Mouse (Mus musculus): ENCODE results near the gene Nfia. TPM values are rescaled to one million over a fixed set of nuclear protein-coding genes. Genes with fewer than 3 reads are reported as not detected.

Gene Nfia
- polyA plus RNA-seq, 1 experiment from 2014 or later = 88.3 TPM

GRCm38 (mm10) chr4:98056396-98057020, 284.0 kb downstream of the Nfia start:
- WGBS = 93% methylated on average over 7 of the region's 7 CpGs
- H3K9me3 ChIP-seq (ENCODE audit: control insufficient read depth, low read length) = no peaks in the 10 kb centered on the region
- H3K4me2 ChIP-seq (ENCODE audit: low read length) = no peak overlapping the region
- H3K4me1 ChIP-seq (replicated peaks; ENCODE audit: control insufficient read depth, insufficient read depth, low read length) = no peaks in the 10 kb centered on the region; the same call in none of the 2 replicates
- no peaks in the 10 kb centered on the region for H3K36me3 ChIP-seq (ENCODE audit: control insufficient read depth, insufficient read depth)
- no peak overlapping the region for H3K27ac ChIP-seq (ENCODE audit: low read length)
- H3K27me3 ChIP-seq (replicated peaks; ENCODE audit: control insufficient read depth, insufficient read depth, low read length) = no peaks in the 10 kb centered on the region
- no peak overlapping the region for H3K9ac ChIP-seq (replicated peaks; ENCODE audit: low read depth, low read length)
- no peak overlapping the region for H3K4me3 ChIP-seq (replicated peaks; ENCODE audit: low read length)
- no peak for ATAC-seq

- Histone ChIP-seq H3K9me3 (ENCODE audit: control insufficient read depth, low read length) (no peaks in the 10 kb centered on the region), H3K4me2 (ENCODE audit: low read length) (no peak overlapping the region), H3K36me3 (ENCODE audit: control insufficient read depth, insufficient read depth) (no peaks in the 10 kb centered on the region), H3K27me3 (replicated peaks; ENCODE audit: control insufficient read depth, insufficient read depth, low read length) (no peaks in the 10 kb centered on the region), H3K9ac (replicated peaks; ENCODE audit: low read depth, low read length) (no peak overlapping the region), H3K27ac (ENCODE audit: low read length) (no peak overlapping the region), H3K4me1 (replicated peaks; ENCODE audit: control insufficient read depth, insufficient read depth, low read length) (no peaks in the 10 kb centered on the region; the same call in none of the 2 replicates), H3K4me3 (replicated peaks; ENCODE audit: low read length) (no peak overlapping the region)
- no peak for ATAC-seq
- 68% methylated on average over 12 of the region's 12 CpGs for WGBS
Observed at GRCm38 (mm10) chr4:98057246-98057645, 284.7 kb downstream of the Nfia start.

GRCm38 (mm10) chr4:98057721-98058120, 285.2 kb downstream of the Nfia start:
- H3K4me1 ChIP-seq (replicated peaks; ENCODE audit: control insufficient read depth, insufficient read depth, low read length) = no peaks in the 10 kb centered on the region; the same call in none of the 2 replicates
- H3K9ac ChIP-seq (replicated peaks; ENCODE audit: low read depth, low read length) = no peak overlapping the region
- no peaks in the 10 kb centered on the region for H3K9me3 ChIP-seq (ENCODE audit: control insufficient read depth, low read length)
- no peaks in the 10 kb centered on the region for H3K36me3 ChIP-seq (ENCODE audit: control insufficient read depth, insufficient read depth)
- no peak for ATAC-seq
- H3K4me3 ChIP-seq (replicated peaks; ENCODE audit: low read length) = no peak overlapping the region
- 80% methylated on average over 4 of the region's 4 CpGs for WGBS
- H3K27me3 ChIP-seq (replicated peaks; ENCODE audit: control insufficient read depth, insufficient read depth, low read length) = no peaks in the 10 kb centered on the region
- no peak overlapping the region for H3K27ac ChIP-seq (ENCODE audit: low read length)
- no peak overlapping the region for H3K4me2 ChIP-seq (ENCODE audit: low read length)

GRCm38 (mm10) chr4:98058182-98058581, 285.6 kb downstream of the Nfia start:
- no peaks in the 10 kb centered on the region for H3K36me3 ChIP-seq (ENCODE audit: control insufficient read depth, insufficient read depth)
- no peak for ATAC-seq
- no peaks in the 10 kb centered on the region; the same call in none of the 2 replicates for H3K4me1 ChIP-seq (replicated peaks; ENCODE audit: control insufficient read depth, insufficient read depth, low read length)
- H3K9ac ChIP-seq (replicated peaks; ENCODE audit: low read depth, low read length) = no peak overlapping the region
- H3K27ac ChIP-seq (ENCODE audit: low read length) = no peak overlapping the region
- no peak overlapping the region for H3K4me2 ChIP-seq (ENCODE audit: low read length)
- no peaks in the 10 kb centered on the region for H3K27me3 ChIP-seq (replicated peaks; ENCODE audit: control insufficient read depth, insufficient read depth, low read length)
- H3K4me3 ChIP-seq (replicated peaks; ENCODE audit: low read length) = no peak overlapping the region
- H3K9me3 ChIP-seq (ENCODE audit: control insufficient read depth, low read length) = no peaks in the 10 kb centered on the region

GRCm38 (mm10) chr4:98060601-98061000, 288.1 kb downstream of the Nfia start:
- H3K4me2 ChIP-seq (ENCODE audit: low read length) = no peak overlapping the region
- H3K36me3 ChIP-seq (ENCODE audit: control insufficient read depth, insufficient read depth) = no peaks in the 10 kb centered on the region
- no peaks in the 10 kb centered on the region for H3K4me1 ChIP-seq (replicated peaks; ENCODE audit: control insufficient read depth, insufficient read depth, low read length)
- H3K27me3 ChIP-seq (replicated peaks; ENCODE audit: control insufficient read depth, insufficient read depth, low read length) = no peaks in the 10 kb centered on the region
- WGBS = 48% methylated on average over 1 of the region's 1 CpGs
- no peak overlapping the region for H3K4me3 ChIP-seq (replicated peaks; ENCODE audit: low read length)
- H3K9ac ChIP-seq (replicated peaks; ENCODE audit: low read depth, low read length) = no peak overlapping the region
- ATAC-seq = no peak
- H3K27ac ChIP-seq (ENCODE audit: low read length) = no peak overlapping the region
- no peaks in the 10 kb centered on the region for H3K9me3 ChIP-seq (ENCODE audit: control insufficient read depth, low read length)

GRCm38 (mm10) chr4:98061086-98061485, 288.6 kb downstream of the Nfia start:
- 0 out of 2 replicates have a peak, but pooled peaks cover 3% of the 10 kb centered on the region for H3K36me3 ChIP-seq (ENCODE audit: control insufficient read depth, insufficient read depth)
- WGBS = 97% methylated on average over 1 of the region's 1 CpGs
- H3K4me2 ChIP-seq (ENCODE audit: low read length) = no peak overlapping the region
- H3K4me3 ChIP-seq (replicated peaks; ENCODE audit: low read length) = no peak overlapping the region
- no peak overlapping the region for H3K27ac ChIP-seq (ENCODE audit: low read length)
- no peak for ATAC-seq
- H3K9ac ChIP-seq (replicated peaks; ENCODE audit: low read depth, low read length) = no peak overlapping the region
- no peaks in the 10 kb centered on the region for H3K4me1 ChIP-seq (replicated peaks; ENCODE audit: control insufficient read depth, insufficient read depth, low read length)
- no peaks in the 10 kb centered on the region for H3K9me3 ChIP-seq (ENCODE audit: control insufficient read depth, low read length)
- H3K27me3 ChIP-seq (replicated peaks; ENCODE audit: control insufficient read depth, insufficient read depth, low read length) = no peaks in the 10 kb centered on the region

- Histone ChIP-seq H3K9ac (replicated peaks; ENCODE audit: low read depth, low read length) (no peak overlapping the region), H3K27me3 (replicated peaks; ENCODE audit: control insufficient read depth, insufficient read depth, low read length) (no peaks in the 10 kb centered on the region), H3K36me3 (ENCODE audit: control insufficient read depth, insufficient read depth) (peaks cover 6% of the 10 kb centered on the region; the same call in 1 of the 2 replicates), H3K4me2 (ENCODE audit: low read length) (no peak overlapping the region), H3K27ac (ENCODE audit: low read length) (no peak overlapping the region), H3K4me3 (replicated peaks; ENCODE audit: low read length) (no peak overlapping the region), H3K4me1 (replicated peaks; ENCODE audit: control insufficient read depth, insufficient read depth, low read length) (no peaks in the 10 kb centered on the region), H3K9me3 (ENCODE audit: control insufficient read depth, low read length) (no peaks in the 10 kb centered on the region)
- ATAC-seq = no peak
- 89% methylated on average over 3 of the region's 3 CpGs for WGBS
Observed at GRCm38 (mm10) chr4:98063280-98063679, 290.7 kb downstream of the Nfia start.

GRCm38 (mm10) chr4:98076106-98076505, 303.6 kb downstream of the Nfia start:
- Histone ChIP-seq H3K9ac (replicated peaks; ENCODE audit: low read depth, low read length) (no peak overlapping the region), H3K27me3 (replicated peaks; ENCODE audit: control insufficient read depth, insufficient read depth, low read length) (no peaks in the 10 kb centered on the region), H3K4me3 (replicated peaks; ENCODE audit: low read length) (no peak overlapping the region), H3K4me1 (replicated peaks; ENCODE audit: control insufficient read depth, insufficient read depth, low read length) (no peaks in the 10 kb centered on the region), H3K27ac (ENCODE audit: low read length) (no peak overlapping the region), H3K36me3 (ENCODE audit: control insufficient read depth, insufficient read depth) (no peaks in the 10 kb centered on the region), H3K4me2 (ENCODE audit: low read length) (no peak overlapping the region), H3K9me3 (ENCODE audit: control insufficient read depth, low read length) (no peaks in the 10 kb centered on the region)
- 90% methylated on average over 7 of the region's 7 CpGs for WGBS
- ATAC-seq = no peak

- H3K9ac ChIP-seq (replicated peaks; ENCODE audit: low read depth, low read length) = no peak overlapping the region
- H3K27ac ChIP-seq (ENCODE audit: low read length) = no peak overlapping the region
- H3K4me1 ChIP-seq (replicated peaks; ENCODE audit: control insufficient read depth, insufficient read depth, low read length) = no peaks in the 10 kb centered on the region
- H3K4me2 ChIP-seq (ENCODE audit: low read length) = no peak overlapping the region
- no peaks in the 10 kb centered on the region for H3K36me3 ChIP-seq (ENCODE audit: control insufficient read depth, insufficient read depth)
- H3K4me3 ChIP-seq (replicated peaks; ENCODE audit: low read length) = no peak overlapping the region
- 87% methylated on average over 7 of the region's 7 CpGs for WGBS
- H3K27me3 ChIP-seq (replicated peaks; ENCODE audit: control insufficient read depth, insufficient read depth, low read length) = no peaks in the 10 kb centered on the region
- H3K9me3 ChIP-seq (ENCODE audit: control insufficient read depth, low read length) = no peaks in the 10 kb centered on the region
- ATAC-seq = no peak
Observed at GRCm38 (mm10) chr4:98076624-98077023, 304.1 kb downstream of the Nfia start.

- Histone ChIP-seq H3K4me2 (ENCODE audit: low read length) (no peak overlapping the region), H3K4me1 (replicated peaks; ENCODE audit: control insufficient read depth, insufficient read depth, low read length) (no peaks in the 10 kb centered on the region), H3K27me3 (replicated peaks; ENCODE audit: control insufficient read depth, insufficient read depth, low read length) (no peaks in the 10 kb centered on the region), H3K36me3 (ENCODE audit: control insufficient read depth, insufficient read depth) (no peaks in the 10 kb centered on the region), H3K4me3 (replicated peaks; ENCODE audit: low read length) (no peak overlapping the region), H3K27ac (ENCODE audit: low read length) (no peak overlapping the region), H3K9ac (replicated peaks; ENCODE audit: low read depth, low read length) (no peak overlapping the region), H3K9me3 (ENCODE audit: control insufficient read depth, low read length) (no peaks in the 10 kb centered on the region)
- 45% methylated on average over 1 of the region's 1 CpGs for WGBS
- no peak for ATAC-seq
Observed at GRCm38 (mm10) chr4:98080586-98080985, 308.1 kb downstream of the Nfia start.
